Mouse (Mus musculus) testis, adult 2 months (tissue): Measurements from ENCODE around the gene Snrpg.

Source experiments
- CTCF ChIP-seq: fragments of 200-500 bp; IDR thresholded peaks from 2 replicates; pipeline ENCODE4 v1.5.1; 2012; ENCODE audit warnings: low read depth, mild to moderate bottlenecking, inconsistent platforms, low read length, moderate library complexity; ENCODE audit not compliant: control insufficient read depth, insufficient read depth, insufficient replicate concordance
- POLR2A ChIP-seq: fragments of 200-500 bp; IDR thresholded peaks from 2 replicates; pipeline ENCODE4 v1.6.1; 2012; ENCODE audit warnings: low read depth, mild to moderate bottlenecking, inconsistent platforms, low read length, moderate library complexity; ENCODE audit not compliant: control insufficient read depth

- TF ChIP-seq CTCF (no peak), POLR2A (no peak)
These were observed 10.4 kb upstream of the Snrpg start for GRCm38 (mm10) chr6:86360691-86361090.
